Mouse (Mus musculus) layer of hippocampus, adult 9-11 months (tissue): ENCODE results near the gene Tapbpl.
"Not testable (repeated sequence)": the region's sequence is repeated elsewhere in the genome, so short reads cannot be mapped to it uniquely, and the experiment has no call there.

Experiments used
- DNase-seq: peaks from one replicate; pipeline ENCODE4 v3.0.0; 2022

The Tapbpl gene

GRCm38 (mm10) chr6:125231117-125232044 is at the start of gene Tapbpl:
Gene Tapbpl, minus strand, starts transcription at chr6:125231860.
- DNase-seq: peak; percentile 60

GRCm38 (mm10) chr6:125279729-125280128 is 48.1 kb upstream of the Tapbpl start:
- no peak for DNase-seq

GRCm38 (mm10) chr6:125274841-125275563 is 43.3 kb upstream of the Tapbpl start:
- DNase-seq: peak; percentile 21

- DNase-seq: no peak
Measured at GRCm38 (mm10) chr6:125272228-125272785, 40.6 kb upstream of the Tapbpl start.

- DNase-seq: peak; percentile 95
Measured at GRCm38 (mm10) chr6:125271455-125272227, 40.0 kb upstream of the Tapbpl start.

GRCm38 (mm10) chr6:125268799-125269198 is 37.1 kb upstream of the Tapbpl start:
- DNase-seq: no peak

GRCm38 (mm10) chr6:125267469-125267868 is 35.8 kb upstream of the Tapbpl start:
- DNase-seq: no peak

- not testable (repeated sequence) for DNase-seq
Measured at GRCm38 (mm10) chr6:125266600-125266999, 34.9 kb upstream of the Tapbpl start.

GRCm38 (mm10) chr6:125266091-125266490 is 34.4 kb upstream of the Tapbpl start:
- no peak for DNase-seq

- peak; percentile 44 for DNase-seq
Measured at GRCm38 (mm10) chr6:125265239-125265638, 33.6 kb upstream of the Tapbpl start.

- DNase-seq: no peak
Measured at GRCm38 (mm10) chr6:125264219-125264618, 32.6 kb upstream of the Tapbpl start.

- DNase-seq: no peak
Measured at GRCm38 (mm10) chr6:125260006-125260555, 28.4 kb upstream of the Tapbpl start.

- peak; percentile 80 for DNase-seq
Measured at GRCm38 (mm10) chr6:125256222-125256966, 24.7 kb upstream of the Tapbpl start.

- no peak for DNase-seq
Measured at GRCm38 (mm10) chr6:125255516-125256044, 23.9 kb upstream of the Tapbpl start.

GRCm38 (mm10) chr6:125253863-125254715 is 22.4 kb upstream of the Tapbpl start:
- peak; percentile 48 for DNase-seq

- no peak for DNase-seq
Measured at GRCm38 (mm10) chr6:125252711-125253110, 21.1 kb upstream of the Tapbpl start.

- DNase-seq: peak; percentile 75
Measured at GRCm38 (mm10) chr6:125252285-125252684, 20.6 kb upstream of the Tapbpl start.

- DNase-seq: no peak
Measured at GRCm38 (mm10) chr6:125244551-125244950, 12.9 kb upstream of the Tapbpl start.

- no peak for DNase-seq
Measured at GRCm38 (mm10) chr6:125241566-125241965, 9.9 kb upstream of the Tapbpl start.

- no peak for DNase-seq
Measured at GRCm38 (mm10) chr6:125240617-125241016, 9.0 kb upstream of the Tapbpl start.
